Mouse (Mus musculus): Measurements from ENCODE around the gene Rpl36. TPM values are rescaled to one million over a fixed set of nuclear protein-coding genes. Genes with fewer than 3 reads are reported as not detected.

The Rpl36 gene
- polyA plus RNA-seq (2014; fragmentation: Nextera tagmentation; extraction: Ambion mirVana), result 2,224 and 2,447 TPM in 2 replicates

GRCm38 (mm10) chr17:56613236-56613844, at the start of gene Rpl36:
TSS of gene Rpl36 (plus strand) at chr17:56613416.
- WGBS, result under 1% methylated on average over 52 of the region's 52 CpGs
- peaks cover 33% of the 10 kb centered on the region for H3K36me3 ChIP-seq (ENCODE audit: control insufficient read depth, insufficient read depth, low read length)
- H3K9ac ChIP-seq (replicated peaks; ENCODE audit: low read depth, low read length), result peak within 1 kb of the TSS; percentile 83
- H3K27ac ChIP-seq (ENCODE audit: low read length), result peak within 1 kb of the TSS; percentile 80
- peak; percentile 68 for ATAC-seq (ENCODE audit: insufficient number of reproducible peaks, insufficient read depth, low FRiP score, low read depth)
- H3K4me2 ChIP-seq (replicated peaks; ENCODE audit: low read depth, low read length), result peak within 1 kb of the TSS; percentile 89
- H3K9me3 ChIP-seq (ENCODE audit: control insufficient read depth, low read depth, low read length), result no peaks in the 10 kb centered on the region
- peaks cover 20% of the 10 kb centered on the region; the same call in 1 of the 2 replicates for H3K4me1 ChIP-seq (ENCODE audit: control insufficient read depth, insufficient read depth, low read length)
- H3K4me3 ChIP-seq (ENCODE audit: low read depth, low read length), result peak within 1 kb of the TSS; percentile 70
- no peaks in the 10 kb centered on the region for H3K27me3 ChIP-seq (ENCODE audit: control insufficient read depth, insufficient read depth, low read length)

GRCm38 (mm10) chr17:56566293-56566692, 46.9 kb upstream of the Rpl36 start:
- Histone ChIP-seq H3K4me2 (replicated peaks; ENCODE audit: low read depth, low read length) (no peak overlapping the region), H3K4me1 (ENCODE audit: control insufficient read depth, insufficient read depth, low read length) (no peaks in the 10 kb centered on the region), H3K36me3 (ENCODE audit: control insufficient read depth, insufficient read depth, low read length) (peaks cover 99% of the 10 kb centered on the region), H3K27me3 (ENCODE audit: control insufficient read depth, insufficient read depth, low read length) (no peaks in the 10 kb centered on the region), H3K4me3 (ENCODE audit: low read depth, low read length) (no peak overlapping the region), H3K9me3 (ENCODE audit: control insufficient read depth, low read depth, low read length) (no peaks in the 10 kb centered on the region), H3K9ac (replicated peaks; ENCODE audit: low read depth, low read length) (no peak overlapping the region), H3K27ac (ENCODE audit: low read length) (no peak overlapping the region)
- no peak for ATAC-seq (ENCODE audit: insufficient number of reproducible peaks, insufficient read depth, low FRiP score, low read depth)
- WGBS, result 92% methylated on average over 29 of the region's 29 CpGs

- 96% methylated on average over 5 of the region's 5 CpGs for WGBS
- H3K4me2 ChIP-seq (replicated peaks; ENCODE audit: low read depth, low read length), result no peak overlapping the region
- no peaks in the 10 kb centered on the region for H3K4me1 ChIP-seq (ENCODE audit: control insufficient read depth, insufficient read depth, low read length)
- no peak overlapping the region for H3K4me3 ChIP-seq (ENCODE audit: low read depth, low read length)
- no peaks in the 10 kb centered on the region for H3K9me3 ChIP-seq (ENCODE audit: control insufficient read depth, low read depth, low read length)
- no peak overlapping the region for H3K9ac ChIP-seq (replicated peaks; ENCODE audit: low read depth, low read length)
- H3K27ac ChIP-seq (ENCODE audit: low read length), result no peak overlapping the region
- H3K36me3 ChIP-seq (ENCODE audit: control insufficient read depth, insufficient read depth, low read length), result peaks cover 98% of the 10 kb centered on the region
- no peaks in the 10 kb centered on the region for H3K27me3 ChIP-seq (ENCODE audit: control insufficient read depth, insufficient read depth, low read length)
- ATAC-seq (ENCODE audit: insufficient number of reproducible peaks, insufficient read depth, low FRiP score, low read depth), result no peak
Observed at GRCm38 (mm10) chr17:56566918-56567317, 46.3 kb upstream of the Rpl36 start.

GRCm38 (mm10) chr17:56567370-56567769, 45.8 kb upstream of the Rpl36 start:
- H3K9me3 ChIP-seq (ENCODE audit: control insufficient read depth, low read depth, low read length), result no peaks in the 10 kb centered on the region
- H3K36me3 ChIP-seq (ENCODE audit: control insufficient read depth, insufficient read depth, low read length), result peaks cover 98% of the 10 kb centered on the region
- no peak overlapping the region for H3K9ac ChIP-seq (replicated peaks; ENCODE audit: low read depth, low read length)
- H3K4me2 ChIP-seq (replicated peaks; ENCODE audit: low read depth, low read length), result no peak overlapping the region
- no peaks in the 10 kb centered on the region for H3K4me1 ChIP-seq (ENCODE audit: control insufficient read depth, insufficient read depth, low read length)
- H3K27ac ChIP-seq (ENCODE audit: low read length), result no peak overlapping the region
- H3K4me3 ChIP-seq (ENCODE audit: low read depth, low read length), result no peak overlapping the region
- no peak for ATAC-seq (ENCODE audit: insufficient number of reproducible peaks, insufficient read depth, low FRiP score, low read depth)
- WGBS, result 90% methylated on average over 4 of the region's 4 CpGs
- H3K27me3 ChIP-seq (ENCODE audit: control insufficient read depth, insufficient read depth, low read length), result no peaks in the 10 kb centered on the region

- H3K36me3 ChIP-seq (ENCODE audit: control insufficient read depth, insufficient read depth, low read length), result peaks cover 97% of the 10 kb centered on the region
- H3K9ac ChIP-seq (replicated peaks; ENCODE audit: low read depth, low read length), result no peak overlapping the region
- no peaks in the 10 kb centered on the region for H3K27me3 ChIP-seq (ENCODE audit: control insufficient read depth, insufficient read depth, low read length)
- WGBS, result 89% methylated on average over 4 of the region's 4 CpGs
- no peaks in the 10 kb centered on the region for H3K9me3 ChIP-seq (ENCODE audit: control insufficient read depth, low read depth, low read length)
- H3K4me1 ChIP-seq (ENCODE audit: control insufficient read depth, insufficient read depth, low read length), result no peaks in the 10 kb centered on the region
- H3K27ac ChIP-seq (ENCODE audit: low read length), result no peak overlapping the region
- ATAC-seq (ENCODE audit: insufficient number of reproducible peaks, insufficient read depth, low FRiP score, low read depth), result no peak
- no peak overlapping the region for H3K4me2 ChIP-seq (replicated peaks; ENCODE audit: low read depth, low read length)
- H3K4me3 ChIP-seq (ENCODE audit: low read depth, low read length), result no peak overlapping the region
Observed at GRCm38 (mm10) chr17:56570287-56570686, 42.9 kb upstream of the Rpl36 start.

GRCm38 (mm10) chr17:56572154-56572553, 41.1 kb upstream of the Rpl36 start:
- peaks cover 89% of the 10 kb centered on the region for H3K36me3 ChIP-seq (ENCODE audit: control insufficient read depth, insufficient read depth, low read length)
- no peaks in the 10 kb centered on the region for H3K4me1 ChIP-seq (ENCODE audit: control insufficient read depth, insufficient read depth, low read length)
- no peaks in the 10 kb centered on the region for H3K9me3 ChIP-seq (ENCODE audit: control insufficient read depth, low read depth, low read length)
- WGBS, result 56% methylated on average over 1 of the region's 1 CpGs
- no peak overlapping the region for H3K27ac ChIP-seq (ENCODE audit: low read length)
- H3K27me3 ChIP-seq (ENCODE audit: control insufficient read depth, insufficient read depth, low read length), result no peaks in the 10 kb centered on the region
- no peak overlapping the region for H3K4me3 ChIP-seq (ENCODE audit: low read depth, low read length)
- no peak overlapping the region for H3K9ac ChIP-seq (replicated peaks; ENCODE audit: low read depth, low read length)
- no peak for ATAC-seq (ENCODE audit: insufficient number of reproducible peaks, insufficient read depth, low FRiP score, low read depth)
- no peak overlapping the region for H3K4me2 ChIP-seq (replicated peaks; ENCODE audit: low read depth, low read length)

- WGBS, result 95% methylated on average over 3 of the region's 3 CpGs
- no peak for ATAC-seq (ENCODE audit: insufficient number of reproducible peaks, insufficient read depth, low FRiP score, low read depth)
- no peak overlapping the region for H3K27ac ChIP-seq (ENCODE audit: low read length)
Observed at GRCm38 (mm10) chr17:56572939-56573338, 40.3 kb upstream of the Rpl36 start.

GRCm38 (mm10) chr17:56583071-56583470, 30.1 kb upstream of the Rpl36 start:
- Histone ChIP-seq H3K4me3 (ENCODE audit: low read depth, low read length) (peak overlapping the region; percentile 92), H3K9me3 (ENCODE audit: control insufficient read depth, low read depth, low read length) (no peaks in the 10 kb centered on the region), H3K4me2 (replicated peaks; ENCODE audit: low read depth, low read length) (peak overlapping the region; percentile 88), H3K27ac (ENCODE audit: low read length) (no peak overlapping the region), H3K4me1 (ENCODE audit: control insufficient read depth, insufficient read depth, low read length) (peaks cover 24% of the 10 kb centered on the region), H3K36me3 (ENCODE audit: control insufficient read depth, insufficient read depth, low read length) (peaks cover 62% of the 10 kb centered on the region), H3K27me3 (ENCODE audit: control insufficient read depth, insufficient read depth, low read length) (no peaks in the 10 kb centered on the region), H3K9ac (replicated peaks; ENCODE audit: low read depth, low read length) (peak overlapping the region; percentile 84)
- ATAC-seq (ENCODE audit: insufficient number of reproducible peaks, insufficient read depth, low FRiP score, low read depth), result no peak
- 80% methylated on average over 1 of the region's 1 CpGs for WGBS

More at GRCm38 (mm10) chr17:56572939-56573338, 40.3 kb upstream of the Rpl36 start:
- Histone ChIP-seq H3K9ac (replicated peaks; ENCODE audit: low read depth, low read length) (no peak overlapping the region), H3K27me3 (ENCODE audit: control insufficient read depth, insufficient read depth, low read length) (no peaks in the 10 kb centered on the region), H3K4me1 (ENCODE audit: control insufficient read depth, insufficient read depth, low read length) (no peaks in the 10 kb centered on the region), H3K9me3 (ENCODE audit: control insufficient read depth, low read depth, low read length) (no peaks in the 10 kb centered on the region), H3K4me2 (replicated peaks; ENCODE audit: low read depth, low read length) (no peak overlapping the region), H3K36me3 (ENCODE audit: control insufficient read depth, insufficient read depth, low read length) (peaks cover 89% of the 10 kb centered on the region), H3K4me3 (ENCODE audit: low read depth, low read length) (no peak overlapping the region)
